Mouse (Mus musculus) E14TG2a.4 (cell line): Measurements from ENCODE around the gene Wdhd1.

Source experiments
- H3K27me3 ChIP-seq: 2 replicates; pipeline ENCODE4 v1.6.1; 2014; ENCODE audit warnings: low read length, control low read depth; ENCODE audit not compliant: insufficient read depth
- H3K36me3 ChIP-seq: 2 replicates; pipeline ENCODE4 v1.6.1; 2014; ENCODE audit warnings: low read length, control low read depth; ENCODE audit not compliant: insufficient read depth
- H3K4me1 ChIP-seq: replicated peaks from 2 replicates; pipeline ENCODE4 v1.6.1; 2014; ENCODE audit warnings: low read depth, low read length, control low read depth
- H3K4me3 ChIP-seq: replicated peaks from 2 replicates; pipeline ENCODE4 v1.5.1; 2014; ENCODE audit warnings: mild to moderate bottlenecking, low read length
- H3K9me3 ChIP-seq: 2 replicates; pipeline ENCODE4 v1.6.1; 2014; ENCODE audit warnings: low read length, control low read depth
- CTCF ChIP-seq: conservative IDR thresholded peaks from 2 replicates; pipeline ENCODE4 v1.5.1; 2014; ENCODE audit warnings: low read length
- NANOG ChIP-seq: IDR thresholded peaks from 2 replicates; pipeline ENCODE4 v1.6.1; 2014; ENCODE audit warnings: borderline replicate concordance, low read length, mixed read lengths
- POU5F1 ChIP-seq: IDR thresholded peaks from 2 replicates; pipeline ENCODE4 v1.6.1; 2014; ENCODE audit warnings: low read length, borderline replicate concordance

Wdhd1 gene

DNA sequence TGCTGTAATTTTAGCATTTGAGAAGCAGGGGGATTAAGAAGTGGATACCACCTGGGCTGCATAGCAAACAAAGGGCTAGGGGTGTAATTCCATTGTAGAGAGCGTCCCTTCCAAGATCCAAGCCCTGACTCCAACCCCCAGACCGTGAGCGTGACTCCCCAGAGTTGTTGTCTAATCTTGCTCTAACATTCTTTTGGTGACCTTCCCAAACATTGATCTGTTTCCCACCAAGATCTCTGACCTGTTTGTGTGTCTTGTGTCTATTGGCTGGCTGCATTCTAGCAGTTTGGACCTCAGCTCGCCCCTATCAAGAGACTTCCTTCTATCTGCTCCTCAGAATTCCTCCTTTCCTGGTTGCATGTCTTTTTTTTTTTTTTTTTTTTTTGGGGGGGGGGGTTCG lies 10.4 kb upstream of the Wdhd1 start:
- Histone ChIP-seq H3K4me3 (no peak overlapping the region), H3K27me3 (no peaks in the 10 kb centered on the region), H3K9me3 (no peaks in the 10 kb centered on the region), H3K36me3 (peaks cover 21% of the 10 kb centered on the region), H3K4me1 (0 out of 2 replicates have a peak, but pooled peaks cover 3% of the 10 kb centered on the region)
- TF ChIP-seq NANOG (no peak), POU5F1 (no peak), CTCF (no peak)

DNA sequence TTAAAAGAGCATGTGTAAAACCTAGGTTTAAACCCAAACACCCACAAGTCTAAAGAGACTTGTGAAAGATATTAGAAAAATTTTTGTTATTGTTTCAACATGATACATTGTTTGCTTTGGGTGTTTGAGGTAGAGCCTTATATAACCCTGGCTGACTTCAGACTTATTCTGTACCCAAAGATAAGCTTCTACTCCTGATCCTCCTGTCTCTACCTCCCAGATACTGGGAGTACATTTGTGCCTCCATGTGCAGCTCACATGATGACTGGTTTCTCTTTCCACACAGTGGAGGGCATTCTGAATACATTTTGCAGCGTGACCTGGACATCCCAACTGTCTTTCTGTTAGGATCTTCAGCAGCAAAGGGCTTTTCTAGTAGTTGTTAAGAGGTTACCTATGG lies 9.6 kb upstream of the Wdhd1 start:
- no peaks in the 10 kb centered on the region for H3K9me3 ChIP-seq
- H3K4me3 ChIP-seq: no peak overlapping the region
- no peaks in the 10 kb centered on the region for H3K27me3 ChIP-seq
- H3K36me3 ChIP-seq: peaks cover 20% of the 10 kb centered on the region
- 0 out of 2 replicates have a peak, but pooled peaks cover 3% of the 10 kb centered on the region for H3K4me1 ChIP-seq
- TF ChIP-seq NANOG (no peak), POU5F1 (no peak)

DNA sequence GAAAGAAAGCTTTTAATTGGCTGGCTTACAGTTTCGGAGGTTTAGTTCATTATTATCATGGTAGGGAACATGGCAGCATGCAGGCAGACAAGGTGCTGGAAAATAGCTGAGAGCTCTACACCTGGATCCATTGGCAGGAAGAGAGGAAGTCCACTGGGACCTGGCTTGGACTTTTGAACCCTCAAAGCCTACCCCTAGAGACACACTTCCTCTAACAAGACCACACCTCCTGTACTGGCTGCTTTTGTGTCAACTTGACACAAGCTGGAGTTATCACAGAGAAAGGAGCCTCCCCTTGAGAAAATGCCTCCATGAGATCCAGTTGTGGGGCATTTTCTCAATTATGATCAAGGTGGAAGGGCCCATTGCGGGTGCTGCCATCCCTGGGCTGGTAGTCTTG lies 8.6 kb upstream of the Wdhd1 start:
- Histone ChIP-seq H3K9me3 (no peaks in the 10 kb centered on the region), H3K27me3 (no peaks in the 10 kb centered on the region), H3K36me3 (peaks cover 16% of the 10 kb centered on the region), H3K4me3 (no peak overlapping the region), H3K4me1 (0 out of 2 replicates have a peak, but pooled peaks cover 3% of the 10 kb centered on the region)
- TF ChIP-seq NANOG (no peak), POU5F1 (no peak), CTCF (no peak)

DNA sequence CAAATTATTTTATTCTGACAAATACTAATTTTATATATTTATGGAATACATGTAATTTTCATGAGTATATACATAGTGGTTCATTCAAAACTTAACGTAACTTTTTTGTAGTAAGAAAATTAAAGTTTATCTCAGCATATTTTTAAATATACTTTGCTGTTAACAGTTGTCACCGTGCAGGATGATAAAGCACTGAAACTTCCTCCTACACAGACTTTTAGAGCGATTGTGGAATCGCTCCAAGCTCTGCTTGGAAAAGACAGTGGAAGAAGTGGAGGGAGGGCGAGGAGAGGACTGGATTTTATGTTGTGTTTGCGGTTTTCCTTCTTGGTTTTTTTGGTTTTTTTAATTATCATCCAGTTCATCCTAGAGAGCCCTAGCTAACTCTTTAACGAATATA lies 6.9 kb upstream of the Wdhd1 start:
- Histone ChIP-seq H3K36me3 (peaks cover 10% of the 10 kb centered on the region), H3K4me1 (0 out of 2 replicates have a peak, but pooled peaks cover 3% of the 10 kb centered on the region), H3K4me3 (no peak overlapping the region), H3K9me3 (no peaks in the 10 kb centered on the region), H3K27me3 (no peaks in the 10 kb centered on the region)
- TF ChIP-seq NANOG: no peak
- no peak for TF ChIP-seq POU5F1
- TF ChIP-seq CTCF: no peak

DNA sequence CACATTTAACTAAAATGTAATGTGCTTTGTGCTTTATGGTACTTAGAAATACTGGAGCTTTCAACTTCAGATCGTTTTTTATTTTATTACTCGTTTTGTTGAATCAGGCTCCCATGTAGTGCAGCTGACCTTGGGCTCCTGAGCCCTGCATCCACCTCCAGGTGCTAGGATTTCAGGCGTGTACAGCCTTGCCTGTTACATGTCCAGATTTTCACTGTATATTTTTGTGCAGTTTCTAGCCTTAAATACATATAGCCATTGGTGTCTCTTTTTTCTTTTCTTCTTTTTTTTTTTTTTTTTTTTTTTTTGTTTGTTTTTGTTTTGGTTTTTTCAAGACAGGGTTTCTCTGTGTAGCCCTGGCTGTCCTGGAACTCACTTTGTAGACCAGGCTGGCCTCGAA lies 4.9 kb upstream of the Wdhd1 start:
- no peak for TF ChIP-seq NANOG
- no peak for TF ChIP-seq POU5F1
- TF ChIP-seq CTCF: no peak
- Histone ChIP-seq H3K4me1 (peaks cover 3% of the 10 kb centered on the region), H3K36me3 (peaks cover 10% of the 10 kb centered on the region), H3K27me3 (no peaks in the 10 kb centered on the region), H3K4me3 (no peak overlapping the region), H3K9me3 (no peaks in the 10 kb centered on the region)

DNA sequence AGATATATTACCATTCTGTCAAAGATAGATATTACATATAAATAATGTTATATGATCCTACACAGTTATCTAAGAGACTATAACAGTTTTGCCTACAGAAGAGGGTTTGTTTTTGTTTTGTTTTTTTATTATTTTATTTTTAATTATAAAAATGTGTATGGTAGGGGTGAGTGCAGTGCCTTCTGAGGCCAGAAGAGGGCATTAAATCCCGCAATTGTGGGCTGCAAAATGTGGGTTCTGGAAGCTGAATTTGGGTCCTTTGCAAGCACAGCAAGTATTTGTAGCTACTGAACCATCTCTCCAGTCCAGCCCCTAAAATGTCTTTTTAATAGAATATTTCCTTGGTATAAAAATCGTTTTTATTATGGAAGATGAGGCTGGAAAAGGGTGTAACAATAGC lies 2.4 kb upstream of the Wdhd1 start:
- Histone ChIP-seq H3K27me3 (no peaks in the 10 kb centered on the region), H3K9me3 (no peaks in the 10 kb centered on the region), H3K4me1 (peaks cover 12% of the 10 kb centered on the region), H3K36me3 (peaks cover 18% of the 10 kb centered on the region), H3K4me3 (no peak overlapping the region)
- no peak for TF ChIP-seq POU5F1
- TF ChIP-seq CTCF: peak; percentile 88
- TF ChIP-seq NANOG: no peak

DNA sequence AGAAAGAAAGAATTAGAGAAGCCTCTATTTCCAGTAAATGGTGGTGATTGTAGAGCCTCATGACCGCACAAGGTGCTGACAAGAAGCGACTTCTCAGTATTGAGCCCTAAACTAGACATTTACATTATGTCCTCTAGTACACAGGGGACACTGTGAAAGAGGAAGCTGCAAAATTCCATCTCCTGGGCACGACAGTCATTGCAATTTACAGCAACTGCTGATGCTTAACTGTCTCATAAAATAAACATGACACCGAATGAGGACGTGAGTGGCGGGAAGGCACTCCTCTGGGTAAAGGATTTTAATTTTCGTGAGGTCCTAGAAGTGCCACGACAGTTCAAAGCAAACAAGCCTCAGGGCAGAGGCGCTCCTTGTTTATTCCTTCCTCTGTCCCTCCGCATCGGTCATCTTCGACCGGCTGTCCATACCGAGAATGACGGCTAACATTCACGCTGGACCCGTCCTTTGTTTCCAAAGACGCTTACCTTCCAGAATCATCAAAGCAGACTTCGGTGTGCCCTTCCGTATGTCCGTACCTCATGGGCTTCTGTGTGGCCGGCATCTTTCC lies 537 bp downstream of the Wdhd1 start:
- H3K36me3 ChIP-seq: peaks cover 44% of the 10 kb centered on the region
- H3K4me3 ChIP-seq: peak overlapping the region; percentile 96
- TF ChIP-seq NANOG: no peak
- TF ChIP-seq CTCF: no peak
- no peak for TF ChIP-seq POU5F1
- H3K4me1 ChIP-seq: peaks cover 12% of the 10 kb centered on the region
- no peaks in the 10 kb centered on the region for H3K27me3 ChIP-seq
- H3K9me3 ChIP-seq: no peaks in the 10 kb centered on the region

DNA sequence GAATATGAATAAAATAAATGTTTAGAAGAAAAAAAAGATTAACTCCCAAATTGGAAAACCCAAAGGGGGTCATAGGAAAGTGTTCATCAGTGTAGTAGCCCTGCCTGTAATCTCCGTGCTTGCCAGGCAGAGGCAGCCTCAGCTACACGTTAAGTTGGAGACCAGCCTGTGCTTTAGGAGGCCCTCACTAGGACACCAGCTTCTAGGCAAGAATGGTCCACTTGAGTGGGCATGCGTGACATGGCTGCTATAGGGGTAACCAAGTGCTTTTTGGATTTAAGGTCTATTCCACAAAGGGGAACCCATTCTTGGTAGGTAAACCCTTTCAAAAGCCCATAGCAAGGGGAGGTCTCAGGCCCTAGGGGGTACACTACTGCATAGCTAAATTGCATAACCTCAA lies 1.2 kb downstream of the Wdhd1 start:
- Histone ChIP-seq H3K36me3 (peaks cover 48% of the 10 kb centered on the region), H3K27me3 (no peaks in the 10 kb centered on the region), H3K4me1 (peaks cover 12% of the 10 kb centered on the region), H3K9me3 (no peaks in the 10 kb centered on the region), H3K4me3 (peak overlapping the region; percentile 96)
- TF ChIP-seq CTCF (no peak), POU5F1 (no peak), NANOG (no peak)

DNA sequence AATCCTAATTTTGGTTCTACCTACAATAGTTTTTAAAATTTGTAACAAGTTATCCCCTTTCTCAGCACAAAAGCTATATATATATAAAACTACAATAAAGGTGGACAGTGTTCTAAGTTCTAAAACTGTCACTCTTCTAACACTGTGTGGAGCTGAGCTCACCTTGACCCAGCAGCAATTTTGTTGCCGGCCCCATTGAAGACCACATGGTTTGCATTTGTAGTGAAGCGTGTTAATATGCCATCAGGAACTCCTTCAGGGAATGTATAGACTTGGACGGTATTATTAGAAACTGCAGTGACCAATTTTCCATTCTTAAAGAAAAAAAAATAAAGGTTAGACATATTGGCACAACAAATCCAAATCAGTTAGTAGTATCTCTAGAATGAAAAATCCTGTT lies 2.9 kb downstream of the Wdhd1 start:
- H3K36me3 ChIP-seq: peaks cover 54% of the 10 kb centered on the region
- no peaks in the 10 kb centered on the region for H3K9me3 ChIP-seq
- H3K4me1 ChIP-seq: peaks cover 12% of the 10 kb centered on the region
- no peaks in the 10 kb centered on the region for H3K27me3 ChIP-seq
- no peak overlapping the region for H3K4me3 ChIP-seq
- TF ChIP-seq CTCF: no peak
- TF ChIP-seq NANOG: no peak
- no peak for TF ChIP-seq POU5F1
